ENCODE assay signal across 13 mouse cellular contexts in the genomic region with DNA sequence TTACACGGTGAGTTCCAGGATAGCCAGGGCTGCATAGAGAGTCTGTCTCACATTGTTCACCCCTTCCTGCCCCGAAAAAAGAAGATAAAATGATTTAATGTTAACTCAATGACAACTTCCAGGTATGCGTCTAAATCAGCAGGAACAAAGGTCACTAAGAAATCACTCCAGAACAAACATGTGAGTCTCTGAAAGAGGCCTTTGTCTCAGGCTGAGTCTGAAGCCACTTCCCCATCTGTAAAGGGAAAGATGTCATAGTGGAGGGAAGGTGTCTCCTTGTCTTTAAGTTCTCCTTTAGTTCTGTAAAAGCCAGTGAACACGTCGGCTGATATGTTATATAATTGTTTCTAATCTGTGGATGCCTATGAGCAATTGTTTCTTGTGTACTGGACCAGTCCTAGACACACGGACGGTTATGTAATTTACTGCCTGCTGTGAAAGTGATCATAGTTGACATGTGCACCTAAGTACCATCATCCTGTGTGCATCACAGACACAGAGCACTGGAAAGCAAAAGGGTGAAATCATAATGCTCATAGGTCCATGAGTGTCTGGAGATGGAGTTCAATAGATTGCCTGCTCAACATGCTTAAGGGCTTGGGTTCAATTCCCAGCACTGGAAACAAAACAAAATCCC.
A peak's percentile ranks its signal among the peaks of the same experiment; 100 is the strongest.
DNase-seq lines count a peak whose midpoint lies in the region; ATAC-seq and TF ChIP-seq lines count a peak whose summit lies in the region.
"Had no signal": no experiment of that assay in that cellular context is flagged by ENCODE, and none has a peak within 500 bp of the region (broad histone marks: within the 10 kb centered on the region; RNA-seq: fewer than 3 reads in every experiment).

No protein-coding gene starts in this region.

- H3K9ac ChIP-seq in heart, embryonic 11.5 days (ENCODE audit: low read depth, low read length), result no peak overlapping the region
- no peak overlapping the region for H3K9ac ChIP-seq in intestine, embryonic 14.5 days (ENCODE audit: low read length)
- H3K9ac ChIP-seq: forebrain, embryonic 12.5 days; liver, embryonic 14.5 days; neural tube, embryonic 15.5 days had no signal

- peaks cover 10% of the 10 kb centered on the region for H3K4me1 ChIP-seq in heart, embryonic 11.5 days (ENCODE audit: control insufficient read depth, insufficient read depth, low read length)
- H3K4me1 ChIP-seq in embryonic facial prominence, embryonic 10.5 days, result peaks cover 43% of the 10 kb centered on the region
- peaks cover 15% of the 10 kb centered on the region for H3K4me1 ChIP-seq in intestine, embryonic 14.5 days (replicated peaks; ENCODE audit: control insufficient read depth, insufficient read depth, low read length)

- H3K27me3 ChIP-seq in heart, embryonic 11.5 days (ENCODE audit: control insufficient read depth, insufficient read depth, low read length), result no peaks in the 10 kb centered on the region
- no peaks in the 10 kb centered on the region for H3K27me3 ChIP-seq in embryonic facial prominence, embryonic 10.5 days (replicated peaks; ENCODE audit: low read depth, poor library complexity, severe bottlenecking)
- no peaks in the 10 kb centered on the region for H3K27me3 ChIP-seq in intestine, embryonic 14.5 days (replicated peaks; ENCODE audit: control insufficient read depth, insufficient read depth, low read length)
- H3K27me3 ChIP-seq: forebrain, embryonic 12.5 days; neural tube, embryonic 15.5 days had no signal

- H3K4me3 ChIP-seq in heart, embryonic 11.5 days (ENCODE audit: low read depth, low read length), result no peak overlapping the region
- no peak overlapping the region for H3K4me3 ChIP-seq in embryonic facial prominence, embryonic 10.5 days
- no peak overlapping the region for H3K4me3 ChIP-seq in intestine, embryonic 14.5 days (ENCODE audit: low read depth, low read length)
- no peak overlapping the region for H3K4me3 ChIP-seq in left cerebral cortex, adult 2 months
- H3K4me3 ChIP-seq: forebrain, embryonic 12.5 days had no signal

- intact Hi-C loops in left cerebral cortex, adult 2 months (cut with DNase I), result no loop called here

- no peak for DNase-seq in heart, postnatal 4 days
- peak; percentile 6 for DNase-seq in embryonic facial prominence, embryonic 10.5 days (ENCODE audit: low spot score)
- peak; percentile 48 for DNase-seq in intestine, embryonic 14.5 days (ENCODE audit: low spot score)
- DNase-seq in frontal cortex, postnatal 14 days (ENCODE audit: low spot score in 2 of 2), result no peak
- DNase-seq in left cerebral cortex, adult 2 months (ENCODE audit: extremely low spot score in 1 of 2, low spot score in 2 of 2), result no peak
- DNase-seq: adrenal gland, postnatal 25 days; kidney, postnatal 25 days had no signal

- TF ChIP-seq CTCF in left cerebral cortex, adult 2 months (IDR thresholded peaks at IDR 0.05), result no peak

- ATAC-seq in heart, embryonic 11.5 days (replicated peaks; ENCODE audit: insufficient number of reproducible peaks, low FRiP score, low TSS enrichment), result no peak
- peak; percentile 75 for ATAC-seq in intestine, embryonic 14.5 days (replicated peaks; ENCODE audit: low FRiP score, low TSS enrichment, low read depth)
- 0 out of 2 replicates have a peak, but pooled peaks have one; percentile 31 for ATAC-seq in megakaryocyte progenitor cell, adult 5-6 weeks (replicated peaks; ENCODE audit: poor library complexity)

- H3K4me2 ChIP-seq in heart, embryonic 11.5 days, result no peak overlapping the region
- peak overlapping the region; percentile 33; the same call in 1 of the 2 replicates for H3K4me2 ChIP-seq in intestine, embryonic 14.5 days (ENCODE audit: low read length)
- H3K4me2 ChIP-seq: forebrain, embryonic 12.5 days had no signal

- H3K9me3 ChIP-seq in heart, embryonic 11.5 days (replicated peaks; ENCODE audit: control insufficient read depth, low read length), result no peaks in the 10 kb centered on the region
- 0 out of 2 replicates have a peak, but pooled peaks cover 3% of the 10 kb centered on the region for H3K9me3 ChIP-seq in embryonic facial prominence, embryonic 10.5 days
- no peaks in the 10 kb centered on the region for H3K9me3 ChIP-seq in intestine, embryonic 14.5 days (ENCODE audit: control insufficient read depth, low read length)
- H3K9me3 ChIP-seq: forebrain, embryonic 12.5 days; G1E; neural tube, embryonic 15.5 days had no signal

- 65% methylated on average over 7 of the region's 7 CpGs for WGBS in heart, embryonic 11.5 days (ENCODE audit: insufficient replicate concordance)
- 60% methylated on average over 7 of the region's 7 CpGs for WGBS in embryonic facial prominence, embryonic 10.5 days
- 45% methylated on average over 7 of the region's 7 CpGs for WGBS in intestine, embryonic 14.5 days

- H3K27ac ChIP-seq in heart, embryonic 11.5 days (ENCODE audit: low read depth, low read length), result peak overlapping the region; percentile 66
- peak overlapping the region; percentile 63 for H3K27ac ChIP-seq in embryonic facial prominence, embryonic 10.5 days (replicated peaks)
- peak overlapping the region; percentile 75 for H3K27ac ChIP-seq in intestine, embryonic 14.5 days (ENCODE audit: low read depth)
- H3K27ac ChIP-seq in left cerebral cortex, adult 2 months, result no peak overlapping the region
- H3K27ac ChIP-seq: forebrain, embryonic 12.5 days; liver, embryonic 14.5 days; neural tube, embryonic 15.5 days had no signal

- no peaks in the 10 kb centered on the region for H3K36me3 ChIP-seq in heart, embryonic 11.5 days (ENCODE audit: control insufficient read depth, insufficient read depth, low read length)
- no peaks in the 10 kb centered on the region for H3K36me3 ChIP-seq in embryonic facial prominence, embryonic 10.5 days (replicated peaks)
- H3K36me3 ChIP-seq in intestine, embryonic 14.5 days (ENCODE audit: control insufficient read depth, insufficient read depth, low read length), result no peaks in the 10 kb centered on the region
- H3K36me3 ChIP-seq: forebrain, embryonic 12.5 days; G1E; neural tube, embryonic 15.5 days had no signal

Comparison
In these comparisons a context has a peak if more than half of its experiments do, and no peak if none do; other contexts are left out.
1. DNase-seq: peak in embryonic facial prominence, embryonic 10.5 days (single experiment) and intestine, embryonic 14.5 days (single experiment); none in heart, postnatal 4 days (single experiment), frontal cortex, postnatal 14 days (0 of 2) and left cerebral cortex, adult 2 months (0 of 2).